In genomic region chr12:86899461-86900179, GRCm38 (mm10) we compare ENCODE assay signal across 7 mouse cellular contexts. TPM values are rescaled to one million over a fixed set of nuclear protein-coding genes. Genes with fewer than 3 reads are reported as not detected.
DNase-seq lines count a peak whose midpoint lies in the region; ATAC-seq lines count a peak whose summit lies in the region.

No protein-coding gene starts in this region.

- ATAC-seq in heart, embryonic 14.5 days (ENCODE audit: insufficient number of reproducible peaks, insufficient read depth, low FRiP score, low read depth): no peak
- no peak; the same call in 1 of the 2 replicates for ATAC-seq in stomach, embryonic 16.5 days (ENCODE audit: insufficient read depth, low FRiP score)

- peak overlapping the region; percentile 65 to 80 for H3K27ac ChIP-seq in heart, embryonic 14.5 days (replicated peaks in 1 of 2; ENCODE audit: control insufficient read depth in 1 of 2, insufficient read depth in 1 of 2, low read depth in 2 of 2, low read length in 2 of 2)
- peak overlapping the region; percentile 92 for H3K27ac ChIP-seq in limb, embryonic 10.5 days
- H3K27ac ChIP-seq in stomach, embryonic 16.5 days (ENCODE audit: low read length): peak overlapping the region; percentile 53

- intact Hi-C loops in left cerebral cortex, postnatal 36 days (cut with DNase I): loop anchor here (5.0 kb wide), 1 partner anchor 197 kb away; no protein-coding TSS in a partner anchor

- H3K9ac ChIP-seq in heart, embryonic 14.5 days (ENCODE audit: low read length): peak overlapping the region; percentile 25; the same call in 1 of the 2 replicates
- H3K9ac ChIP-seq in stomach, embryonic 16.5 days (ENCODE audit: low read length): no peak overlapping the region

- WGBS in heart, embryonic 14.5 days: 45% methylated on average over 11 of the region's 11 CpGs
- 74% methylated on average over 11 of the region's 11 CpGs for WGBS in limb, embryonic 10.5 days
- WGBS in stomach, embryonic 16.5 days: 33% methylated on average over 11 of the region's 11 CpGs

- no peaks in the 10 kb centered on the region for H3K36me3 ChIP-seq in heart, embryonic 14.5 days (ENCODE audit: control insufficient read depth, insufficient read depth, low read length)
- no peaks in the 10 kb centered on the region for H3K36me3 ChIP-seq in limb, embryonic 10.5 days
- H3K36me3 ChIP-seq in stomach, embryonic 16.5 days (ENCODE audit: control insufficient read depth, insufficient read depth, low read length): no peaks in the 10 kb centered on the region

- H3K27me3 ChIP-seq in heart, embryonic 14.5 days (ENCODE audit: control insufficient read depth, insufficient read depth, low read length): no peaks in the 10 kb centered on the region
- H3K27me3 ChIP-seq in limb, embryonic 10.5 days (ENCODE audit: low read depth, poor library complexity, severe bottlenecking): no peaks in the 10 kb centered on the region
- no peaks in the 10 kb centered on the region for H3K27me3 ChIP-seq in stomach, embryonic 16.5 days (ENCODE audit: control insufficient read depth, insufficient read depth, low read length)

- H3K9me3 ChIP-seq in heart, embryonic 14.5 days (ENCODE audit: control insufficient read depth, low read length): no peaks in the 10 kb centered on the region
- no peaks in the 10 kb centered on the region for H3K9me3 ChIP-seq in limb, embryonic 10.5 days (replicated peaks)
- no peaks in the 10 kb centered on the region for H3K9me3 ChIP-seq in stomach, embryonic 16.5 days (replicated peaks; ENCODE audit: control insufficient read depth, low read length)

- peak overlapping the region; percentile 25 for H3K4me2 ChIP-seq in heart, embryonic 14.5 days (ENCODE audit: low read length)
- 0 out of 2 replicates have a peak overlapping the region, but pooled peaks have one; percentile 1 for H3K4me2 ChIP-seq in stomach, embryonic 16.5 days (ENCODE audit: low read depth, low read length)

- H3K4me3 ChIP-seq in heart, embryonic 14.5 days (ENCODE audit: control insufficient read depth in 1 of 2, insufficient read depth in 1 of 2, low read depth in 1 of 2, low read length in 2 of 2): no peak overlapping the region
- no peak overlapping the region for H3K4me3 ChIP-seq in limb, embryonic 10.5 days
- no peak overlapping the region for H3K4me3 ChIP-seq in stomach, embryonic 16.5 days (replicated peaks; ENCODE audit: low read length)

- DNase-seq in ES-CJ7 (ENCODE audit: low read depth, low spot score) (peak; percentile 96), adipocyte (ENCODE audit: low spot score) (peak; percentile 83)
- peak; percentile 59 for DNase-seq in limb, embryonic 10.5 days (ENCODE audit: low spot score)
- DNase-seq in B cell, adult 2 months: no peak
- DNase-seq in left cerebral cortex, postnatal 36 days (ENCODE audit: low spot score in 2 of 2): no peak

- peaks cover 39 to 62% of the 10 kb centered on the region in 2 experiments for H3K4me1 ChIP-seq in heart, embryonic 14.5 days (ENCODE audit: control insufficient read depth in 2 of 2, insufficient read depth in 2 of 2, low read length in 2 of 2)
- peaks cover 74% of the 10 kb centered on the region for H3K4me1 ChIP-seq in limb, embryonic 10.5 days
- peaks cover 52% of the 10 kb centered on the region for H3K4me1 ChIP-seq in stomach, embryonic 16.5 days (ENCODE audit: control insufficient read depth, insufficient read depth, low read length)

RNA-seq across cellular contexts. Expression of gene Irf2bpl, which starts 15.0 kb away (rescaled TPM):
- 32.8 and 36.1 TPM in 2 replicates for polyA plus RNA-seq in heart, embryonic 14.5 days (2014; fragmentation: Nextera tagmentation; extraction: Ambion mirVana)
- polyA plus RNA-seq in limb, embryonic 10.5 days (2016; fragmentation: Nextera tagmentation; extraction: Ambion mirVana): 11.9 and 22.6 TPM in 2 replicates
- polyA plus RNA-seq in stomach, embryonic 16.5 days (2015; fragmentation: Nextera tagmentation; extraction: Ambion mirVana): 10.1 and 11.7 TPM in 2 replicates
- total RNA-seq in left cerebral cortex, postnatal 36 days (2021): 10 to 100 TPM; 70.7 to 73.6 TPM

RNA-seq across cellular contexts. Expression of gene Cipc, which starts 47.2 kb away (rescaled TPM):
- polyA plus RNA-seq in heart, embryonic 14.5 days (2014; fragmentation: Nextera tagmentation; extraction: Ambion mirVana): 26.6 and 27.1 TPM in 2 replicates
- 31.8 and 37.7 TPM in 2 replicates for polyA plus RNA-seq in limb, embryonic 10.5 days (2016; fragmentation: Nextera tagmentation; extraction: Ambion mirVana)
- polyA plus RNA-seq in stomach, embryonic 16.5 days (2015; fragmentation: Nextera tagmentation; extraction: Ambion mirVana): 17.8 and 18.1 TPM in 2 replicates
- 10 to 100 TPM; 82.2 to 93.0 TPM for total RNA-seq in left cerebral cortex, postnatal 36 days (2021)

Comparison
In these comparisons a context has a peak if more than half of its experiments do, and no peak if none do; other contexts are left out.
1. DNase-seq: peak in ES-CJ7 (single experiment), adipocyte (single experiment) and limb, embryonic 10.5 days (single experiment); none in B cell, adult 2 months (0 of 2) and left cerebral cortex, postnatal 36 days (0 of 2).
2. Peak in every context shown above with its lines, with median percentiles within 50 percentile points of each other: H3K27ac ChIP-seq.